Mouse (Mus musculus) cerebellum, adult 2 months (tissue): ENCODE measurements around the gene Tcf15. TPM values are rescaled to one million over a fixed set of nuclear protein-coding genes. Genes with fewer than 3 reads are reported as not detected.

Experiments
- DNase-seq, 2 experiments: peaks; one replicate each; pipeline ENCODE4 v3.0.0; 2021
- H3K27ac ChIP-seq: fragments of 200-500 bp; 2 replicates; pipeline ENCODE4 v1.5.1; 2012; ENCODE audit warnings: low read length, control low read depth, inconsistent platforms; ENCODE audit not compliant: insufficient read depth
- H3K27me3 ChIP-seq: fragments of 200-500 bp; 2 replicates; pipeline ENCODE4 v1.6.1; 2012; ENCODE audit warnings: inconsistent platforms, mild to moderate bottlenecking, low read length, moderate library complexity; ENCODE audit not compliant: control insufficient read depth, insufficient read depth
- H3K4me1 ChIP-seq: fragments of 200-500 bp; 2 replicates; pipeline ENCODE4 v1.6.1; 2011; ENCODE audit warnings: low read length; ENCODE audit not compliant: control insufficient read depth, insufficient read depth
- H3K4me3 ChIP-seq: fragments of 200-500 bp; replicated peaks from 2 replicates; pipeline ENCODE3; 2011; ENCODE audit warnings: mild to moderate bottlenecking, low read depth, low read length, control low read depth; ENCODE audit not compliant: insufficient read depth
- CTCF ChIP-seq: fragments of 200-500 bp; IDR thresholded peaks from 2 replicates; pipeline ENCODE4 v1.5.1; 2011; ENCODE audit warnings: low read depth, mild to moderate bottlenecking, control low read depth, low read length, moderate library complexity, borderline replicate concordance; ENCODE audit not compliant: insufficient read depth
- POLR2A ChIP-seq: fragments of 200-500 bp; IDR thresholded peaks from 2 replicates; pipeline ENCODE4 v1.6.1; 2011; ENCODE audit warnings: low read length, control low read depth, borderline replicate concordance; ENCODE audit not compliant: insufficient read depth
- WGBS: fragments of 180-500 bp; shearing (Covaris S2); methylation state at CpG from one replicate; pipeline ENCODE4 v1.1.7; 2018; 5-methylcytosine and 5-hydroxymethylcytosine counted together
- polyA plus RNA-seq: library from polyadenylated mRNA; depleted of rRNA; stranded (reverse); fragments of >200 nt; gene quantifications from 2 replicates; pipeline ENCODE4 v1.2.3, GENCODE M21; 2012

Gene Tcf15
- polyA plus RNA-seq, 1 experiment: 2.6 TPM

GRCm38 (mm10) chr2:152104711-152105317 lies 38.5 kb upstream of the Tcf15 start:
- 15% methylated on average over 17 of the region's 17 CpGs for WGBS
- TF ChIP-seq POLR2A (no peak), CTCF (no peak)
- H3K4me1 ChIP-seq: peaks cover 16% of the 10 kb centered on the region
- DNase-seq: peak in 1 of 2 experiments; percentile 45
- H3K27me3 ChIP-seq: no peaks in the 10 kb centered on the region
- H3K4me3 ChIP-seq: peak overlapping the region; percentile 70
- peak overlapping the region; percentile 97 for H3K27ac ChIP-seq

- TF ChIP-seq CTCF (no peak), POLR2A (peak; percentile 87)
- Histone ChIP-seq H3K27ac (peak within 1 kb of the TSS; percentile 97), H3K27me3 (no peaks in the 10 kb centered on the region), H3K4me3 (peak within 1 kb of the TSS; percentile 70), H3K4me1 (peaks cover 16% of the 10 kb centered on the region)
- under 1% methylated on average over 82 of the region's 84 CpGs for WGBS
- peak; percentile 95 to 96 for DNase-seq
Observed at GRCm38 (mm10) chr2:152105318-152106224, 37.8 kb upstream of the Tcf15 start, which contains the start of gene Srxn1. Gene Srxn1 (plus strand): TSS chr2:152105516.

- TF ChIP-seq POLR2A: no peak
- no peak for TF ChIP-seq CTCF
- Histone ChIP-seq H3K27ac (no peak overlapping the region), H3K4me1 (peaks cover 16% of the 10 kb centered on the region), H3K27me3 (no peaks in the 10 kb centered on the region), H3K4me3 (peak overlapping the region; percentile 70)
- no peak for DNase-seq
- 66% methylated on average over 3 of the region's 3 CpGs for WGBS
Observed at GRCm38 (mm10) chr2:152106225-152106595, 37.2 kb upstream of the Tcf15 start.

GRCm38 (mm10) chr2:152106597-152106996 lies 36.8 kb upstream of the Tcf15 start:
- TF ChIP-seq CTCF: no peak
- no peak for TF ChIP-seq POLR2A
- Histone ChIP-seq H3K27me3 (no peaks in the 10 kb centered on the region), H3K4me3 (peak overlapping the region; percentile 70), H3K4me1 (peaks cover 14% of the 10 kb centered on the region), H3K27ac (no peak overlapping the region)
- no peak for DNase-seq
- 94% methylated on average over 10 of the region's 10 CpGs for WGBS

- WGBS: 42% methylated on average over 7 of the region's 7 CpGs
- H3K4me3 ChIP-seq: no peak overlapping the region
- DNase-seq: no peak
- TF ChIP-seq POLR2A (no peak), CTCF (no peak)
- peaks cover 14% of the 10 kb centered on the region for H3K4me1 ChIP-seq
- H3K27ac ChIP-seq: no peak overlapping the region
- H3K27me3 ChIP-seq: no peaks in the 10 kb centered on the region
Observed at GRCm38 (mm10) chr2:152108702-152109101, 34.7 kb upstream of the Tcf15 start.

- no peak for DNase-seq
- H3K4me3 ChIP-seq: no peak overlapping the region
- H3K27ac ChIP-seq: no peak overlapping the region
- no peaks in the 10 kb centered on the region for H3K27me3 ChIP-seq
- 90% methylated on average over 5 of the region's 5 CpGs for whole genome bisulfite sequencing
- H3K4me1 ChIP-seq: peaks cover 14% of the 10 kb centered on the region
- TF ChIP-seq POLR2A: no peak
- TF ChIP-seq CTCF: no peak
Observed at GRCm38 (mm10) chr2:152109386-152109785, 34.0 kb upstream of the Tcf15 start.

GRCm38 (mm10) chr2:152111311-152111710 lies 32.0 kb upstream of the Tcf15 start:
- DNase-seq: no peak
- whole genome bisulfite sequencing: 3% methylated on average over 2 of the region's 2 CpGs
- no peak for TF ChIP-seq CTCF
- no peak overlapping the region for H3K4me3 ChIP-seq
- H3K27me3 ChIP-seq: no peaks in the 10 kb centered on the region; the same call in 1 of the 2 replicates
- H3K27ac ChIP-seq: no peak overlapping the region
- H3K4me1 ChIP-seq: peaks cover 14% of the 10 kb centered on the region

- TF ChIP-seq CTCF: peak; percentile 99
- TF ChIP-seq POLR2A: no peak
- peak; percentile 82 to 92 for DNase-seq
- H3K27me3 ChIP-seq: no peaks in the 10 kb centered on the region; the same call in 1 of the 2 replicates
- peaks cover 10% of the 10 kb centered on the region for H3K4me1 ChIP-seq
- no peak overlapping the region for H3K27ac ChIP-seq
- WGBS: 7% methylated on average over 7 of the region's 7 CpGs
- H3K4me3 ChIP-seq: no peak overlapping the region
Observed at GRCm38 (mm10) chr2:152111920-152112319, 31.4 kb upstream of the Tcf15 start.
